Mouse (Mus musculus): ENCODE data around the gene Stk39.

GRCm38 (mm10) chr2:68211443-68211842, 260.6 kb downstream of the Stk39 start:
- TF ChIP-seq CTCF (IDR thresholded peaks at IDR 0.05; ENCODE audit: insufficient read depth, low read length): no peak
- no peak for TF ChIP-seq POLR2A (IDR thresholded peaks at IDR 0.05; ENCODE audit: borderline replicate concordance, extremely low read depth, low read depth, low read length)

Measured in lung, adult 2 months (tissue).